Mouse (Mus musculus) embryo, embryonic 11 days (tissue): Measurements from ENCODE around the gene Spata20.
A peak's percentile ranks its signal among the peaks of the same experiment; 100 is the strongest.

Experiments used
- DNase-seq: peaks from one replicate; pipeline ENCODE4 v3.0.0-alpha.2; 2015

Gene Spata20

GRCm38 (mm10) chr11:94481963-94482362, 4.0 kb downstream of the Spata20 start:
- DNase-seq = no peak

GRCm38 (mm10) chr11:94480382-94480781, 5.6 kb downstream of the Spata20 start:
- no peak for DNase-seq

- DNase-seq = no peak
Measured at GRCm38 (mm10) chr11:94477651-94478050, 8.3 kb downstream of the Spata20 start.

GRCm38 (mm10) chr11:94475722-94476121, 10.3 kb downstream of the Spata20 start:
- DNase-seq = no peak

- no peak for DNase-seq
Measured at GRCm38 (mm10) chr11:94474544-94474910, 11.5 kb downstream of the Spata20 start.

- peak; percentile 93 for DNase-seq
Measured at GRCm38 (mm10) chr11:94473707-94474543, 12.1 kb downstream of the Spata20 start, which contains the start of gene Cacna1g. TSS of gene Cacna1g (minus strand) at chr11:94474198.

- peak; percentile 57 for DNase-seq
Measured at GRCm38 (mm10) chr11:94472916-94473706, 12.9 kb downstream of the Spata20 start.

GRCm38 (mm10) chr11:94472585-94472915, 13.4 kb downstream of the Spata20 start:
- peak; percentile 53 for DNase-seq

- peak; percentile 67 for DNase-seq
Measured at GRCm38 (mm10) chr11:94471740-94472584, 14.0 kb downstream of the Spata20 start.

- peak; percentile 81 for DNase-seq
Measured at GRCm38 (mm10) chr11:94470391-94470790, 15.6 kb downstream of the Spata20 start.

- DNase-seq = peak; percentile 34
Measured at GRCm38 (mm10) chr11:94469136-94470064, 16.6 kb downstream of the Spata20 start.

- DNase-seq = peak; percentile 91
Measured at GRCm38 (mm10) chr11:94468582-94469064, 17.4 kb downstream of the Spata20 start.

GRCm38 (mm10) chr11:94466333-94466855, 19.6 kb downstream of the Spata20 start:
- DNase-seq = no peak

- DNase-seq = no peak
Measured at GRCm38 (mm10) chr11:94464170-94464569, 21.8 kb downstream of the Spata20 start.

- no peak for DNase-seq
Measured at GRCm38 (mm10) chr11:94461856-94462255, 24.1 kb downstream of the Spata20 start.

- DNase-seq = no peak
Measured at GRCm38 (mm10) chr11:94457001-94457400, 29.0 kb downstream of the Spata20 start.

- no peak for DNase-seq
Measured at GRCm38 (mm10) chr11:94456347-94456746, 29.6 kb downstream of the Spata20 start.

- no peak for DNase-seq
Measured at GRCm38 (mm10) chr11:94455161-94455820, 30.7 kb downstream of the Spata20 start.

GRCm38 (mm10) chr11:94454756-94455155, 31.2 kb downstream of the Spata20 start:
- no peak for DNase-seq

- no peak for DNase-seq
Measured at GRCm38 (mm10) chr11:94451091-94451773, 34.7 kb downstream of the Spata20 start.
